Mouse (Mus musculus) kidney, adult 2 months (tissue): ENCODE measurements around the gene Tcp10a.

Experiments
- CTCF ChIP-seq: fragments of 200-500 bp; conservative IDR thresholded peaks from 2 replicates; pipeline ENCODE4 v1.5.1; 2011; ENCODE audit warnings: low read depth, mild to moderate bottlenecking, control low read depth, low read length, moderate library complexity, mixed read lengths; ENCODE audit not compliant: insufficient read depth, insufficient read length
- POLR2A ChIP-seq: fragments of 200-500 bp; IDR thresholded peaks from one replicate; pipeline ENCODE4 v1.6.1; 2011; ENCODE audit warnings: low read depth, low read length, control low read depth

DNA sequence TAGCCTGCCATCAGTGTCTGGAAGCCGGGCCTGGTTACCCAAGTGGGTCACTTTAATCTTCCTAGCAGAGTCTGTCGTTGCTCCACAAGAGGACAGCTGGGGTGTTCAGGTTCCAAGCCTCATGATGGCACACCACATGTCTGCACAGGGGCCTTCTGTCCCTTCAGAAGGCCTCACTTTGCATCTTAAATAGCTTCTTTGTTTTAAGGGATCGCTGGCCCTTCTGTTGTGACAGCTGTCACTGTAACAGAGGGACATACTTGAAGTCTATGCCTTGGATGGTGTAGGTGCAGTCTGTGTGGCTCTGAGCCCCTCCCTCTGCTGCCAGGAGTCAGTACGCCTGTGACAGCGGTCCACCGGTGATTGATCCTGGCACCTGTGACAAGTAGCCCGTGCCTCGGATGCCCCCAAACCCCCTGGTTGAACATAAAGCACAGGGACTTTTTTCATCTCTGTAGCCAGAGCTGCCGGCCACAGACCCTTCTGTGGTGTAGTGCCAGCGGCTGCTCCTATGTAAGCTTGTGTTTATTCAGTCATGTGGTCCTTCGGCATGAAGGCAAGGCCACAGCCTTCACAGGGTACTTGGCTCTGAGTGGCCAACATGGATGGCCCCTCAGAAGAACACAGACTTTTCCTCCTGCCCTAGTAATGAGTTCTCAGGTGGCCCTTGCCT lies 32.3 kb upstream of the Tcp10a start:
- TF ChIP-seq POLR2A = no peak
- TF ChIP-seq CTCF = no peak
